Mouse (Mus musculus): ENCODE results near the gene Saa2. TPM values are rescaled to one million over a fixed set of nuclear protein-coding genes. Genes with fewer than 3 reads are reported as not detected.

Saa2 gene
- total RNA-seq, 2 experiments from 2014 or later, result not detected

DNA sequence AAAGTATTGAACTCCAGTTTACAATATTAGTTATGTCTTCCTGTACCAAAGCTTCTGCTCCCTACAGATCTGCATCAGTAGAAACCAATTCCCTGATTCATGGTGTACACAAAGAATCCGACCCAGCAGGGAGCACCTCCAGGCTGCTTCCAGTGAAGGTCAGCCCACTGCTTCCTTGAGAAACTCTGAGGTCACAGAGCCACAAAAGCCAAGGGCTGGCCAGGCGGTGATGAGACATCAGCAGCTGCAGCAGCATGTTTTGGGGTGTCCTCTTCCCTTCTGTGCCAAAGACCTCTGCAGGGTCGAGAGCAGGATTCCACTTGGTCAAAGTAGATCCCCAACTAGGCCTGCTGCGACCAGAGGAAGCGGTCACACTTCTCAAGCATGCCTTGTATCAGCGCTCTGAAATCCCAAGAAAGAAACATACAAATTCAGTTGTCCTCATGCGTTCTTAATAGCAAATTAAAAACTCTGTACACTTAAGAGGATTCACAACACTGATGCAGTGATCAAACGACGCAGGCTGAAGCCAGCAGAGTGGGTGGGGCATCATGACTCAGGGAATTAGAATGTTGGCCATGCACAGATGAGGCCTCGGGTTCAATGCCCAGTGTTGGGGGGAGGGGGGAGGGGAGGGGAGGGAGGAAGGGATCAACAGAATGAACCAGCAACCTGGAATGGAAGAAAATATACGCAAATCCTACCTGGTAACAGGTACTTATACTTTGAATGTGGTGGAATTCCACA is 9.6 kb downstream of the Saa2 start:
- ATAC-seq (replicated peaks; ENCODE audit: poor library complexity, severe bottlenecking), result no peak

- no peak for ATAC-seq (replicated peaks; ENCODE audit: poor library complexity, severe bottlenecking)
Observed at GRCm38 (mm10) chr7:46762601-46763000, 11.0 kb downstream of the Saa2 start.

- no peak for ATAC-seq (replicated peaks; ENCODE audit: poor library complexity, severe bottlenecking)
Observed at GRCm38 (mm10) chr7:46764672-46765071, 13.1 kb downstream of the Saa2 start.

DNA sequence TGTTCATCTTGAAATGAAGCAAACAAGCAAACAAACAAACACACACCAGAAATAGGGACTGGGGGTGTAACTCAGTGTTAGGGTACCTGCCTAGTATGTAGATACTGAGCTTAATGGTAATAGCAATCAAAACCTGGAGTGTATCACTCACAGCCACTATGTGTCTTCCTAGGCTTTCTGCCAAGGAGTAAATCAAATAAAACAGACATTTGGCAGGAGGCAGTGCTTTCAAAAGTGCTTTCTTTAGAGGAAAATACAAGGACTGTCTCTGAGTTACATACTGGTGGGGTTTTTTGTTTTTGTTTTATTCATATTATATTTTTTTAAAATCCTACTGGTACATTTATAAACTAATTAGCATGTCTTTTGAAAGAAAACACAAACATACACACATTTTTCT is 15.8 kb downstream of the Saa2 start:
- no peak for ATAC-seq (replicated peaks; ENCODE audit: poor library complexity, severe bottlenecking)

DNA sequence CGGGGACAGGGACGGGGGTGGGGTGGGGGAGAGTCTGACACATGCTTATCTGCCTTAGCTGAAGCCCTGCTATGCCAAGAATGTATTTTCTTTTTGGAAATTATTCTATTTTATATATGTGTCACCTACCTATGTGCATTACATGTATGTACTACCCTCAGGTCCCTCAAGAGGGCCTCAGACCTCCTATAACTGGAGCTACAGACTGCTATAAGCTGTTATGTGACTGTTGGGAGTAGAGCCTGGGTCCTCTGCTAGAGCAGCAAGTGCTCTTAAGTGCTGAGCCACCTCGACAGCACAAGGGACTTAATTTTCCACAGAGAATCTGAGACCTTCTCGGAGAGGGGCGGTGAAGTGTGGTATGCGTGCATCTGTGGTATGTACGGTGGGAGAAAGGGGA is 16.9 kb downstream of the Saa2 start:
- ATAC-seq (replicated peaks; ENCODE audit: poor library complexity, severe bottlenecking), result no peak

DNA sequence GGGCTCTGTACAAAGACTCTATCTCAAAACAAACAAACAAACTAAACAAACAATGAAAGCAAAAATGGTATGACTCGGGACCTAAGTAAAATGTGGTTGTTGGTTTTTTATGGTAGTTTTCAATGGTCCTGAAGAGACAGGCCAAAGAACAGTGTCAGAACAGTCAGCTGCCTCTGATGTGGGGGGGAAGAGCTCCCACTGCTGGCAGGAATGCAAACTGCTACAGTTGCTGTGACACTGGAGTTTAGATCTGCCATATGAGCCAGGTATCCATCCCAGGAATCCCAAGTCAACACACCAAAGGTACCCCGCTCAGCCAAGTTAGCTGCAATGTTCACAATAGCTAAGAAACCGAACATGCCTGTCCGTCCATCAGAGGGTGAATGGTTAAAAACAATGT is 19.1 kb downstream of the Saa2 start:
- ATAC-seq (replicated peaks; ENCODE audit: poor library complexity, severe bottlenecking), result peak; percentile 83

DNA sequence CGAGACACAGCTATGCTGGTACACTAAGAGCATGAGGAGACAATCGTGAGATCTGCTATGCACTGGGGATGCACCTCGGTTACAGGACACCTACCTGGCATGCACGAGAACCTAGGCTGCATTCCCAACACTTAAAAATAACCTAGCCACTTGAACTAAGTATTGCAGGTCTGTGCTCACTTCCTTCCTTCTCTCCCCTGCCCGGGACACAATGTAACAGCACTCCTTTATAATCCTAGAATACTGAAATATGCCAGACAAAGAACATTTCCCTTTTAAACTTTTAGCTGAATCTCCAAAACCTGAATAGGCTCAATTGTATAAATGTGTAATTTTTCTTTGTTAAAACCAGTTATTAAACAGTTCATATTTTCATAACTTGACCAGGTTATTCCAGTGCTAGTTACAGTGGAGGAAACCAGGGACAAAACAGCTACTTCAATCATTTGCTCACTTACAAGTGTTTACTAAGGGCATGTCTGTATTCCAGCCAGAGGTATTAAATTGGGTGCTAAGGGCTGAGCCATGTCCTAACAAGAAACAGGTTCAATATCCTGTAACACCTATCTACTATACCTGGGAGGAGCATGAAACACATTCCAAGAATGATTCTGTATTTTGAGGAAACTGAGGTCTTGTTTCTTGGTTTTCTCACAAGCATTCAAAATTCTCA is 37.7 kb downstream of the Saa2 start:
- ATAC-seq (replicated peaks; ENCODE audit: poor library complexity, severe bottlenecking), result no peak

DNA sequence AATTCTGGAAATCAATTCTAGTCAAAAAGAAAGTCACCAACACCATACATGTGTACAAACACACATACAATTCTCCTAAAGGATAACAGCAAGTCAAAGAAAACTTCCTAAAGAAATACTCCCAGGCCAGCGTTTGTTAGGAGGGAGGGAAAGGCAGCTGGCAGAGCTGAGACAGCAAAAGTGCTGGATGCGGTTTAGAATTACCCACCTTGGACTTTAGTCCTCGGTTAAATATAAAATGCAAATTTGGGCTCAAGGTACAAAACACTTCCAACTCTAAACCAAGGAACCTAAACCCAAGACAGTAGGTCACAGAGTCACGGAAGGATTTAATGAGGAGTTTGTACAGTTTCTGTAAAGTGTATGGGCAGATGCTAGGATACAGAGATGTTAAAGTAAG is 42.3 kb downstream of the Saa2 start:
- ATAC-seq (replicated peaks; ENCODE audit: poor library complexity, severe bottlenecking), result no peak

DNA sequence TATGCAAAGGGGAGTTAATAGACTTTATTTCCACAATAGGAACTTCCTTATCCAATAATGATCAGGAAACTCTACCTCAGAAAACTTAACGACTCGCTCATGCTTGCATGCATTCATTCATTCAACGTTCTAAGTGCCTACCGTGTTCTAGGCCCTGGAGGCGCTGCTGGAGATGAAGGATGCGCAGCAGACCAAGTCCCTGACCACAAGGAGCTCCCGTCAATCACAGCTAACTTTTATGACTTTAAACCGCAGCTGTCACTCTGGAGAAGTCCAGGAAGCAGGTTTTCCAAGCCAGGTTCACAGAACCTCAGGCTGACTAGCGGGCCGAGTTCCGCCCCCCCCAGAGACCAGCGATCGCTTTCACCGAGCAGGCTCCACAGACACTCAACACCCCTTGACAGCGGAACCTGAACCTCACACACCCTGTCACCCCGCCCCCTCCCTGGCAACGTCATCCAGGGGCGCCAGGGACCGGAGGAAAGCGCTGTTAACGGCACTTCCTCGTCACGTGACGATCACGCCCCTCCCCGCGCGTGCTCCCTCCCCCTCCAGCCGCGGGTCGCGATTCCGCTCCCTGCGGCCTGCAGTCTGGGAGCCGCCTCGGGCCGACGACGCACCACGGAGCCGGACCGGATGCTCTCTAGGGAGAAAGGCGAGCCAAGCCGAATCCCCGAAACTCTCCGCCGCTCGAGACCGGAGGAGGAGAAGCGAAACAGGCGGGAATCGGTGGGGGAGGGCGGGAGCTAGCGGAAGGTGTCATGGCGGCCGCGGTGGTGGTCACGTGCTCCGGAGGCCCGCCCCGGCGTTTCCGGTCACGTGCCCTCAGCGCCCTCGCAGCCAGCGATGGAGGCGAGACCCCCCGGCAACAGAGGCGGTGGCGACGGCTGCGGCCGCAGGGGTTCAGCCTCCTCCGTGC is 44.0 kb downstream of the Saa2 start, which contains the start of the genes Hps5 and Gtf2h1:
Gene Hps5 (minus strand): TSS at position 778 of the 919 bp plus-strand sequence.
Gene Gtf2h1 (plus strand): TSS at position 817 of the 919 bp plus-strand sequence.
- ATAC-seq (replicated peaks; ENCODE audit: poor library complexity, severe bottlenecking), result peak; percentile 95

DNA sequence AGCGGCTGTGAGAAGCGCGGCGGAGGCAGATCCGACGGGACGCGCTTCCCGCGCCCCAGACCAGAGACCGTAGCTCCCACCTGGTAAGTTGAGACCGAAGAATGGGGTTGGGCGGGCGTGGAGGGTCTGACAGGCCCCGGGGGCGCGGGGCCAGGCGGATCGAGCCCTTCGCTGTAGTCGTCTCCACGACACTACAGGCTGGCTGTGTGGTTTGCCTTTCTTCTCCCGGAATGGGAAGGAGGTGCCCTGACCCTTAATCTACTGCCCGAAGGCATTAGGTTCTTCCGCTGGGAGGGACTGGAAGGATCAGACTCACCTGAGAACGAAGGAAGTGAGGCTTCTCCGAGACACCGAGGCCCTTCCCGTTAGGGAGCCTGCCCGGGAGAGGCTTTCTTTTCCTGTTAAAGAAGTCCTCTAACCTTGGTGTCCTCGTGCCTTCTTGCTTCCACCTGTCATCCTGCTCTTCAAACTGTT is 44.7 kb downstream of the Saa2 start:
- ATAC-seq (replicated peaks; ENCODE audit: poor library complexity, severe bottlenecking), result 0 out of 2 replicates have a peak, but pooled peaks have one; percentile 0

- no peak for ATAC-seq (replicated peaks; ENCODE audit: poor library complexity, severe bottlenecking)
Observed at GRCm38 (mm10) chr7:46796779-46797178, 45.2 kb downstream of the Saa2 start.

Other genes starting within 250 kb of the Saa2 start
- gene Sergef, start 112.0 kb upstream of the Saa2 start, total RNA-seq (2014; fragmentation: Nextera tagmentation), result 11.2 and 24.1 TPM in 2 replicates
- 10.4 and 12.4 TPM in 2 replicates for gene Sergef, start 112.0 kb upstream of the Saa2 start, total RNA-seq (2017)
- not detected in 2 replicates for gene Tph1, start 79.3 kb upstream of the Saa2 start, total RNA-seq (2014; fragmentation: Nextera tagmentation)
- gene Tph1, start 79.3 kb upstream of the Saa2 start, total RNA-seq (2017), result 0.15 TPM in 1 of 2 replicates, not detected in the other
- 23.5 and 23.9 TPM in 2 replicates for gene Saal1, start 41.1 kb upstream of the Saa2 start, total RNA-seq (2014; fragmentation: Nextera tagmentation)
- gene Saal1, start 41.1 kb upstream of the Saa2 start, total RNA-seq (2017), result 14.9 and 18.1 TPM in 2 replicates
- gene Saa3, start 36.1 kb upstream of the Saa2 start, total RNA-seq (2014; fragmentation: Nextera tagmentation), result not detected in 2 replicates
- gene Saa3, start 36.1 kb upstream of the Saa2 start, total RNA-seq (2017), result 1.2 TPM in 1 of 2 replicates, not detected in the other
- gene Saa4, start 19.2 kb upstream of the Saa2 start, total RNA-seq (2014; fragmentation: Nextera tagmentation), result not detected in 2 replicates
- gene Saa4, start 19.2 kb upstream of the Saa2 start, total RNA-seq (2017), result not detected in 2 replicates
- gene Saa1, start 8.8 kb upstream of the Saa2 start, total RNA-seq (2014; fragmentation: Nextera tagmentation), result not detected in 2 replicates
- gene Saa1, start 8.8 kb upstream of the Saa2 start, total RNA-seq (2017), result not detected in 2 replicates
- gene Hps5, start 44.3 kb downstream of the Saa2 start, total RNA-seq (2014; fragmentation: Nextera tagmentation), result 17.0 and 32.8 TPM in 2 replicates
- 19.1 and 27.6 TPM in 2 replicates for gene Hps5, start 44.3 kb downstream of the Saa2 start, total RNA-seq (2017)
- 30.3 and 46.6 TPM in 2 replicates for gene Gtf2h1, start 44.3 kb downstream of the Saa2 start, total RNA-seq (2014; fragmentation: Nextera tagmentation)
- 67.0 and 83.9 TPM in 2 replicates for gene Gtf2h1, start 44.3 kb downstream of the Saa2 start, total RNA-seq (2017)
- 641 and 708 TPM in 2 replicates for gene Ldha, start 89.7 kb downstream of the Saa2 start, total RNA-seq (2014; fragmentation: Nextera tagmentation)
- gene Ldha, start 89.7 kb downstream of the Saa2 start, total RNA-seq (2017), result 507 and 538 TPM in 2 replicates
- gene Ldhc, start 109.4 kb downstream of the Saa2 start, total RNA-seq (2014; fragmentation: Nextera tagmentation), result 3.5 TPM in 1 of 2 replicates, not detected in the other
- 1.2 TPM in 1 of 2 replicates, not detected in the other for gene Ldhc, start 109.4 kb downstream of the Saa2 start, total RNA-seq (2017)
- gene Tsg101, start 168.2 kb downstream of the Saa2 start, total RNA-seq (2014; fragmentation: Nextera tagmentation), result 79.0 and 140 TPM in 2 replicates
- gene Tsg101, start 168.2 kb downstream of the Saa2 start, total RNA-seq (2017), result 33.1 and 43.8 TPM in 2 replicates
- gene Uevld, start 206.7 kb downstream of the Saa2 start, total RNA-seq (2014; fragmentation: Nextera tagmentation), result 8.7 and 13.5 TPM in 2 replicates
- 9.8 and 12.9 TPM in 2 replicates for gene Uevld, start 206.7 kb downstream of the Saa2 start, total RNA-seq (2017)
- not detected in 2 replicates for gene Gm9999, start 231.8 kb downstream of the Saa2 start, total RNA-seq (2014; fragmentation: Nextera tagmentation)
- not detected in 2 replicates for gene Gm9999, start 231.8 kb downstream of the Saa2 start, total RNA-seq (2017)

Data from granulocyte monocyte progenitor cell, adult 5-6 weeks (primary cell).